Mouse (Mus musculus): ENCODE data around the gene Dab1. TPM values are rescaled to one million over a fixed set of nuclear protein-coding genes. Genes with fewer than 3 reads are reported as not detected.

Gene Dab1
- total RNA-seq, 2 experiments from 2014 or later, result 0.74 to 2.3 TPM

- no peak for DNase-seq (ENCODE audit: low spot score in 2 of 2)
These were observed 452.1 kb downstream of the Dab1 start for GRCm38 (mm10) chr4:104071296-104071695.

GRCm38 (mm10) chr4:104073920-104074459 is 454.8 kb downstream of the Dab1 start:
- DNase-seq (ENCODE audit: low spot score in 2 of 2), result no peak

DNA sequence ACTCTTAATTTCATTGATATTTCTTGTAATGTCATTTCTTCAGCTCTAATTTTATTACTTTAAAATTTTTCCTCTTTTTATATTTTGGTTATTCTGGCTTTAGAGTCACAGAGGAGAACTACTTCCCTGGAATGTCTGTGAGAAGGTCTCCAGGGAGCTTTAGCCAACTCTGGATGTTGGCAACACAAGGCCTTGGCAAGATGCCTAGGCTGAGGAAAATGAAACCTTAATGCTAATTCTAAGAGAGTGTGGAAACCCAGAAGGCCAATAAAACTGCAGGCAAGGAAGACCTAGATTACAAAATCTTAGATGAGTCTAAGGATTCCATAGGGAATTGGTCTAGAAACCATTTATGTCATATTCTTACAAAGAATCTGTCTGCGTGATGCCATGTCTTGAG is 458.6 kb downstream of the Dab1 start:
- DNase-seq (ENCODE audit: low spot score in 2 of 2), result peak in 1 of 2 experiments; percentile 28

GRCm38 (mm10) chr4:104106299-104106698 is 487.1 kb downstream of the Dab1 start:
- no peak for DNase-seq (ENCODE audit: low spot score in 2 of 2)

- DNase-seq (ENCODE audit: low spot score in 2 of 2), result no peak
These were observed 492.5 kb downstream of the Dab1 start for GRCm38 (mm10) chr4:104111614-104112013.

DNA sequence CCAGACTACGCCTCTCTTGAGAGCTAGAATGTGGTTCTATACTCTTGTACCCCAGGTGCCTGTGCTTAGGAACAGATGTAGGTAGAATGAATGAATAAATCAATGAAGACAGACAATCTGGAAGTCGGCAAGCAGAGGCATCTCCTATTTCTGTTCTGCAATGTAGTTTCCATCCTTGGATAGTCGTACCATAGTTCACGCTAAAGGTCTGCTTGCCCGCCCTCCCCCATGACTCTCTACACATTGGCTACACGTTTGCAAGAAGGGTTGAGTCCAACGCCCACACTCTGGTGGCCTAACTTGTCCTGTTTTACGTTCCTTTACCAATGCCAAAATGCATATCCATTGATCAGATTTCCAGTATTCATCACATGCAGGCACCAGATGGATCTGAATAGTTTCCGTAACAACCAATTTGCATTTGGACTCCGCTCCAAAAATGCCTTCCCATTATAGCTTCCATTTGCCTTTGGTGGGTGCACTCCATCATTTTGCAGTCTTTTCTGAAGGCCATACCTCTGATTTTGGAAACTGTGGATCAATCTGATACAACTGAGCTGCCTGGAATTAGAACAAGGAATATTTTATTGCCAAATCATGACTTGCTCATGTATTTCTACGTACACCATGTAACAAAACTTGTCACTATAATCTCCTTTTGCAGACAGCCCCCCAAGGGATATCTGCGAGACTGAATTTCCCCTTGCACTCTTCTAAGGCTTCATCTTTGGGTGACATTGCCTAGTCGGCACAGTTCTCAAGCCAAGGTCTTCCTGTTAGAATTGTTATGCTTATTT is 494.2 kb downstream of the Dab1 start:
- DNase-seq (ENCODE audit: low spot score in 2 of 2), result no peak

DNA sequence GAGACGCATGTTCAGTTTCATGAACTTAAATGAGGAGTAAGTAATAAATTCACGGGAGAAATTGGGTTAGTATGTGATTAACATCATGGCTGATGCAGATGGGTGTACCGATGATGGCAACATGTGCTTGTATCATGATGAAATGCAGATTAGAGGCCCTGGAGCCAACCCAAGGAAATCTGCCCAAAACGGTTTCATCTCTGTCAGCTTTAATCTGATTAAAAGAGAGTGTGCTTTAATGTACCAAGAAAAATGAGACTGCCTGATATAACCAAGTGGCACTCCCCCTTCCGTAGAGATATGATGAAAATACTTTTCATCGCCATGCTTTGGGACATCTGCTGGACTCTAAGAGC is 494.8 kb downstream of the Dab1 start:
- DNase-seq (ENCODE audit: low spot score in 2 of 2), result no peak

GRCm38 (mm10) chr4:104120108-104120507 is 500.9 kb downstream of the Dab1 start:
- no peak for DNase-seq (ENCODE audit: low spot score in 2 of 2)

DNA sequence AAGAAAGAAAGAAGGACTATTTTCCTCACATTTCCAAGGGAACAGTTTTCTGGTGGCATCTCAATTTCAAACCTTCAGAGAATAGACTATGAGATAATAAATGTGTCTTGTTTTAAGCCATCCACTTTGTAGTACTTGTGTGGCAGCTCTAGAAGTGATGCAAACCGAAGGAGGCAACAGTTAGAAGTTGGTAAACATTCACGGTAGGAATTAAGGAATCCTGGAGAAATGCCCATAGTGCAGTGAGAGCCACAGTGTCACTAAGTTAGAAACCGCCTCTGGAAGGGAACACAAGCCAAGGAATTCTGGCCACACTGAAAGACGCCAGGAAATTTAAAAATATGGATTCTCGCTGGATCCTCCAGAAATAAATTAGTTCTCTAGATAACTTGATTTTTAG is 502.8 kb downstream of the Dab1 start:
- DNase-seq (ENCODE audit: low spot score in 2 of 2), result no peak

DNA sequence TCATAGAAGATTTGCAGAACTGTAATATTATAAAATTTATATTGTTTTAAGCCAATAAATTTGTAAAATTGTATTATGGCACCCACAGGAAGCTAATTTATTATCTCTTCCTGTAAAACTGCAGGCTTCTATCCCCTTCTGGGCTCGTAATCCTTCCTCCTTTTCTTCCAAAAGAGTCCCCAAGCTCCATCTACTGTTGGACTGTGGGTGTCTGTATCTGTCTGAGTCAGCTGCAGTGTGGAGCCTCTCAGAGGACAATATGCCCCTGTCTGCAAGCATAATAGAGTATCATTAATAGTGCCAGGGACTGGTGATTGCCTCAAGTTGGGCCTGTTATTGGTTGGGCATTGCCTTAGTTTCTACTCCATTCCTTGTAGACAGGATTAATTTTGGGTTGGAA is 503.2 kb downstream of the Dab1 start:
- DNase-seq (ENCODE audit: low spot score in 2 of 2), result no peak

GRCm38 (mm10) chr4:104153637-104154036 is 534.5 kb downstream of the Dab1 start:
- DNase-seq (ENCODE audit: low spot score in 2 of 2), result no peak

DNA sequence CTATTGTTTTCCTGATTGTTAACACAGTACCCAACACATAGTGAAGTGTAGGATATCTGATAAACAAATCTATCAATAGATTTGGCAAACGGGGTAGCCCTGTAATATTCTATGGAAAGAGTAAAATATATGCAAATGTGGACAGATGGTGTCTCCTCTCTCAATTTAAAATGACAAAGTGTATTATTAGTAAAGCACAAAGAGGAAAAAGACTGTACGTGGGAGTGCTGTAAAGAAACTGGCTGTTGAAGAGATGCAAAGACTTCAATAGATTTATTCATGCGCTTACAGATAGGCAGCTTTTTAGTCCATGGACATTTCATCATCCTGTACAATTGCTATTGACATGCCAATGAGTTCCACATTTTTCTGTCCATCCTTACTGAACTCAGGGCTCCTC is 558.9 kb downstream of the Dab1 start:
- no peak for DNase-seq (ENCODE audit: low spot score in 2 of 2)

DNA sequence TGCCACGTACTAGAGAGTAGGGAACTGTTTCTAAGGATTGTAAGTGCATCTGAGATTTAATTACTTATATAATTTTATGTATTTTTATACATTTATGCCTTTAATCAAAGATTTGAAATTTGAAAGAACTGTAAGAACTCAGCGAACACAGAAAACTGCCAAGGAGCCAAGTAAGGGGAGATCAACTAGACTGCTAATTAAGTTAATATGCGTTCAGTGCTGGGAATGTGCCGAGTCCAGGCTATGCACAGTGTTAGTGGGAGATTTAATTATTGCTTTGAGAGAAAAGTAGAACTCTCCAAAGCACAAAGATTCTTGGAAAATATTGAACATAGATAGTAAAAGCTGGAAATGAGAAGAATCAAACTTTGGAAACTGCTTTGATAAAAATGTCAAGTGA is 567.2 kb downstream of the Dab1 start:
- no peak for DNase-seq (ENCODE audit: low spot score in 2 of 2)

DNA sequence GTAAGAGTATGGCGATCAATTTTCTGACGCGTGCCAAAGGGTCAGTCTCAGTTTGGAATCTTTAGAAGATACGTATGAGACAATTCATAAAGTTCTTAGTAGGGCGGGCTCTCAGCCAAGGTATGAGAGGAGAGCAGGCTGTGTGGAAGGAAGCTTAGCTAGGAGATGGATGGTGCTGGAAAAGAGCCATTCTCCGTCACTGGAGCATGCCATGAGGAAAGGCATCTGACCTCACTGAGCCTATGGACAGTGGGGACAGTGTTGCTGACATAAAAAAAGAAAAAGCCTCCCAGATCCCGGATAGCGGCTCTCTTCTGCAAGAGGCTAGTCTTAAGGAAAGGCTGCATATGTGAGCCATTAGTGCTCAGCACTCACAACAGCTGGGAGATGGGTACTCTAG is 579.5 kb downstream of the Dab1 start:
- DNase-seq (ENCODE audit: low spot score in 2 of 2), result no peak

GRCm38 (mm10) chr4:104201686-104202085 is 582.5 kb downstream of the Dab1 start:
- DNase-seq (ENCODE audit: low spot score in 2 of 2), result no peak

DNA sequence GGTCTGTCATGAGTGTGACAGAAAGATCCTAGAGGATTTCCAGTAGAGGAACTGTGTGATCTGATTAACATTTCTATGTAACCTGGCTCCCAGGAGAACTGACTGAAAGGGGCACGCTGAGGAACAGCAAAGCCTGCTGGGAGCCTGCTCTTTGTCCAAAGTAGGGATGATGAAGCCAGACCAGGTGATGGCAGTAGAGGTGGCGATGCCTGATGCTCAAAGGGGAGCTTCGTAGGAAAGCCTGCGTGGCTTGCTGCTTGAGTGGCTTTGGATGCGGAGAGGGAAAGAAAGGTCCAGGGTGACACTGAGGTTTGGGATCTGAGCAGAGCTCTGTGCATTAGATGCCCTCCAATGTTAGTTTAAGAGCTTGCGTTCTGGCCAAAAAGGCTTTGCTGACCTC is 584.9 kb downstream of the Dab1 start:
- no peak for DNase-seq (ENCODE audit: low spot score in 2 of 2)

GRCm38 (mm10) chr4:104206639-104207038 is 587.5 kb downstream of the Dab1 start:
- DNase-seq (ENCODE audit: low spot score in 2 of 2), result no peak

DNA sequence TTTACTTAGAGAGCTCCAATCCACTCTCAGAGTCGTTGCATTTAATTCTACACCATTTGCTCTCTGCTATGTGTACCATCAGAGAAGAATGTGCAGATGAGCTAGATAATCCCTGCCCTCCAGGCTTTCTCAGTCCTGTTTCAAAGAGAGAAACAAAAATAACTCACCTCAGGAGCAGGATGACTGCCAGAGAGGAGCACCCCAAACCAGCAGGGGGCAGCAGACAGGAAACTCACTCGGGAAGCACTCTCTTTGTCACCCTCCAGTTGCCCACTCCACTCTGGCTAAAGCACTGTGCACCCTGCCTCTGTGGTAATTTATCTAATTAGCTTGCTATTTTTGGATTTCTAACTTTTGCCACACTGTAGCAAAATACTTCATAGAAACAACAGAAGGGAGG is 589.9 kb downstream of the Dab1 start:
- DNase-seq (ENCODE audit: low spot score in 2 of 2), result peak; percentile 12 to 31

- no peak for DNase-seq (ENCODE audit: low spot score in 2 of 2)
These were observed 591.6 kb downstream of the Dab1 start for GRCm38 (mm10) chr4:104210796-104211195.

DNA sequence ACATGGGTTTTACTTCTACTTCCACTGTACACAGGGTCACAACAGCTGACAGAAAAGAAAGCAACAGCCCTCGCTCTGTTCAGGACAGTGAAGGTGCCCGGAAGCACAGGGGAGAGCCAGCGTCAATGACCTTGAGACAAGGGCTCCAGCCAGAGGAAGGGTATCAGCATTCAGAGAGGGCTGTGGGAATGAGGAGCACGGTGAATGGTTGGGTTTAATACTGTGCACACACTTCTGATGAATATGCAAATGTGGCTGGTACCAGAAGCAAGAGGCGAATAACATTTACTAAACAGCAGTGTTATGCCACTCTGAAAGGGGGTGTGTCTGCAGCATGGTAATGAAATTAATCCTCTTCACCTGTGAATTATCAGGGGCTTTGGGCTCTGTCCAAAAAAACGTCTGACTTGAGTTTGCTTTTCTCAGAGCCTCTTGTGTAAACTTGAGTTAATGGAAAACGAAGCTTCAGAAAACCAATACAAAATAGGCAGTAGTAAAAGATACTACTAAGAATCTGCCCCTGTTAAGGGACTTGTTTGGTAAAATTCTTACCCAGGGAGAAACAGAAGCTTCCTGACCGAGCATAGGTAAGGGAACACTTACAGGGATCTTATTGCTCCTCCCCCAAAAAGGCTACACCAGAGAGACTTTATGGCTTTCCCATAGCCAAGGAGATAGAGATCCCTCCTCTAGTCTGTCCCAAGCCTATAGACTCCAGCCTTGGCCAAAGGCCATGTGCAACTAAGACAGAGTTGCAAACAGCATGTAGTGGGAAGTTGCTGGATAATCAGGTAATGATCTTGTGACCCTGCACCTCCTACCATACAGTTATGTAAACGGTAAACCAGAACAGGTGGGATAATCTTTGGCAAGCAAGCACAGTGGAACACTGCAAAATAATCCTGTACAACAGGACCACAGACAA is 592.6 kb downstream of the Dab1 start:
- DNase-seq (ENCODE audit: low spot score in 2 of 2), result no peak

DNA sequence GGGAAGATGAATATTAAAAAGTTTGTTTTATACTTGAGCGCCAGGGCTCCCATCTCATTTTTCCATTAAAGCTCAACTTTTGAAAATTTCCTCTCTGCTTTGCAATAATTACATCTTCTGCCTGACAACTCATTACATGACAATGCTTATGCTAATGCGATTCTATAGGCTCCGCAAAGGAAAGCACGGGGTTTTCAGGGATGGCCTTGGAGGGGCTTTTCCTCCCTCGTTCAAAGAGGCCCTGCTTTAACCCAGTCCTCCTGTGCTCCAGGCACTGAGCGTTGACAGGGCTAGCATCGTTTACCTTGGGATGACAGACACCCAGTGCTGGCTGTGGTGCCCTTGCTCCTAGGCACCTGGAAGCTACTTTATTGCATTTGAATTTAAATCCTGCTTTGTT is 595.6 kb downstream of the Dab1 start:
- no peak for DNase-seq (ENCODE audit: low spot score in 2 of 2)

- no peak for DNase-seq (ENCODE audit: low spot score in 2 of 2)
These were observed 598.2 kb downstream of the Dab1 start for GRCm38 (mm10) chr4:104217336-104217735.
